Mouse (Mus musculus): ENCODE measurements around the gene Zfp287. TPM values are rescaled to one million over a fixed set of nuclear protein-coding genes. Genes with fewer than 3 reads are reported as not detected.

Gene Zfp287
- polyA plus RNA-seq, 1 experiment from 2014 or later, result 4.8 TPM

- Histone ChIP-seq H3K9me3 (ENCODE audit: control insufficient read depth, low read length) (no peaks in the 10 kb centered on the region), H3K4me2 (ENCODE audit: low read length) (no peak overlapping the region), H3K36me3 (ENCODE audit: control insufficient read depth, insufficient read depth, low read length) (no peaks in the 10 kb centered on the region), H3K27ac (replicated peaks in 1 of 2; ENCODE audit: control insufficient read depth in 1 of 2, insufficient read depth in 1 of 2, low read depth in 2 of 2, low read length in 2 of 2) (no peak overlapping the region), H3K27me3 (ENCODE audit: control insufficient read depth, insufficient read depth, low read length) (no peaks in the 10 kb centered on the region), H3K4me1 (ENCODE audit: control insufficient read depth in 2 of 2, insufficient read depth in 2 of 2, low read length in 2 of 2) (0 out of 4 replicates have a peak, but pooled peaks cover 2% of the 10 kb centered on the region in 2 experiments), H3K4me3 (ENCODE audit: control insufficient read depth in 1 of 2, insufficient read depth in 1 of 2, low read depth in 1 of 2, low read length in 2 of 2) (no peak overlapping the region), H3K9ac (ENCODE audit: low read length) (peak overlapping the region; percentile 70; the same call in 1 of the 2 replicates)
- ATAC-seq (ENCODE audit: insufficient number of reproducible peaks, insufficient read depth, low FRiP score, low read depth), result no peak
- 90% methylated on average over 4 of the region's 4 CpGs for WGBS
Observed at GRCm38 (mm10) chr11:62676290-62676596, 55.5 kb downstream of the Zfp287 start.

- 16% methylated on average over 17 of the region's 17 CpGs for WGBS
- peak; percentile 84 for ATAC-seq (ENCODE audit: insufficient number of reproducible peaks, insufficient read depth, low FRiP score, low read depth)
- H3K9me3 ChIP-seq (ENCODE audit: control insufficient read depth, low read length), result no peaks in the 10 kb centered on the region
- H3K4me2 ChIP-seq (ENCODE audit: low read length), result peak overlapping the region; percentile 68
- H3K36me3 ChIP-seq (ENCODE audit: control insufficient read depth, insufficient read depth, low read length), result no peaks in the 10 kb centered on the region
- H3K4me3 ChIP-seq (ENCODE audit: control insufficient read depth in 1 of 2, insufficient read depth in 1 of 2, low read depth in 1 of 2, low read length in 2 of 2), result peak overlapping the region; percentile 24 to 39; a peak in 3 of 4 replicates
- H3K9ac ChIP-seq (ENCODE audit: low read length), result peak overlapping the region; percentile 70
- no peaks in the 10 kb centered on the region for H3K27me3 ChIP-seq (ENCODE audit: control insufficient read depth, insufficient read depth, low read length)
- H3K27ac ChIP-seq (replicated peaks in 1 of 2; ENCODE audit: control insufficient read depth in 1 of 2, insufficient read depth in 1 of 2, low read depth in 2 of 2, low read length in 2 of 2), result 0 out of 4 replicates have a peak overlapping the region, but pooled peaks of 1 of the 2 experiments have one; percentile 12
- 0 out of 4 replicates have a peak, but pooled peaks cover 2% of the 10 kb centered on the region in 2 experiments for H3K4me1 ChIP-seq (ENCODE audit: control insufficient read depth in 2 of 2, insufficient read depth in 2 of 2, low read length in 2 of 2)
Observed at GRCm38 (mm10) chr11:62675480-62676289, 56.0 kb downstream of the Zfp287 start.

GRCm38 (mm10) chr11:62670006-62670405, 61.7 kb downstream of the Zfp287 start:
- 78% methylated on average over 6 of the region's 6 CpGs for WGBS
- no peaks in the 10 kb centered on the region for H3K9me3 ChIP-seq (ENCODE audit: control insufficient read depth, low read length)
- ATAC-seq (ENCODE audit: insufficient number of reproducible peaks, insufficient read depth, low FRiP score, low read depth), result no peak
- peaks cover 17% of the 10 kb centered on the region for H3K36me3 ChIP-seq (ENCODE audit: control insufficient read depth, insufficient read depth, low read length)
- no peak overlapping the region for H3K4me2 ChIP-seq (ENCODE audit: low read length)
- H3K27ac ChIP-seq (replicated peaks in 1 of 2; ENCODE audit: control insufficient read depth in 1 of 2, insufficient read depth in 1 of 2, low read depth in 2 of 2, low read length in 2 of 2), result no peak overlapping the region; a peak in 1 of 4 replicates
- H3K4me1 ChIP-seq (ENCODE audit: control insufficient read depth in 2 of 2, insufficient read depth in 2 of 2, low read length in 2 of 2), result peaks cover 9 to 10% of the 10 kb centered on the region in 2 experiments; a peak in 3 of 4 replicates
- no peak overlapping the region for H3K9ac ChIP-seq (ENCODE audit: low read length)
- H3K4me3 ChIP-seq (ENCODE audit: control insufficient read depth in 1 of 2, insufficient read depth in 1 of 2, low read depth in 1 of 2, low read length in 2 of 2), result no peak overlapping the region
- no peaks in the 10 kb centered on the region for H3K27me3 ChIP-seq (ENCODE audit: control insufficient read depth, insufficient read depth, low read length)

GRCm38 (mm10) chr11:62669471-62669870, 62.2 kb downstream of the Zfp287 start:
- Histone ChIP-seq H3K36me3 (ENCODE audit: control insufficient read depth, insufficient read depth, low read length) (peaks cover 22% of the 10 kb centered on the region), H3K4me1 (ENCODE audit: control insufficient read depth in 2 of 2, insufficient read depth in 2 of 2, low read length in 2 of 2) (peaks cover 9 to 10% of the 10 kb centered on the region in 2 experiments; a peak in 3 of 4 replicates), H3K4me3 (ENCODE audit: control insufficient read depth in 1 of 2, insufficient read depth in 1 of 2, low read depth in 1 of 2, low read length in 2 of 2) (no peak overlapping the region), H3K9ac (ENCODE audit: low read length) (no peak overlapping the region), H3K4me2 (ENCODE audit: low read length) (peak overlapping the region; percentile 37; the same call in 1 of the 2 replicates), H3K27me3 (ENCODE audit: control insufficient read depth, insufficient read depth, low read length) (no peaks in the 10 kb centered on the region), H3K27ac (replicated peaks in 1 of 2; ENCODE audit: control insufficient read depth in 1 of 2, insufficient read depth in 1 of 2, low read depth in 2 of 2, low read length in 2 of 2) (peak overlapping the region; percentile 23 to 37; a peak in 3 of 4 replicates), H3K9me3 (ENCODE audit: control insufficient read depth, low read length) (no peaks in the 10 kb centered on the region)
- WGBS, result 18% methylated on average over 12 of the region's 12 CpGs
- ATAC-seq (ENCODE audit: insufficient number of reproducible peaks, insufficient read depth, low FRiP score, low read depth), result no peak

GRCm38 (mm10) chr11:62668986-62669385, 62.7 kb downstream of the Zfp287 start:
- Histone ChIP-seq H3K9me3 (ENCODE audit: control insufficient read depth, low read length) (no peaks in the 10 kb centered on the region), H3K27ac (replicated peaks in 1 of 2; ENCODE audit: control insufficient read depth in 1 of 2, insufficient read depth in 1 of 2, low read depth in 2 of 2, low read length in 2 of 2) (no peak overlapping the region), H3K27me3 (ENCODE audit: control insufficient read depth, insufficient read depth, low read length) (no peaks in the 10 kb centered on the region), H3K4me1 (ENCODE audit: control insufficient read depth in 2 of 2, insufficient read depth in 2 of 2, low read length in 2 of 2) (peaks cover 9 to 10% of the 10 kb centered on the region in 2 experiments; a peak in 3 of 4 replicates), H3K9ac (ENCODE audit: low read length) (no peak overlapping the region), H3K36me3 (ENCODE audit: control insufficient read depth, insufficient read depth, low read length) (peaks cover 22% of the 10 kb centered on the region), H3K4me2 (ENCODE audit: low read length) (no peak overlapping the region), H3K4me3 (ENCODE audit: control insufficient read depth in 1 of 2, insufficient read depth in 1 of 2, low read depth in 1 of 2, low read length in 2 of 2) (no peak overlapping the region)
- ATAC-seq (ENCODE audit: insufficient number of reproducible peaks, insufficient read depth, low FRiP score, low read depth), result no peak
- WGBS, result 82% methylated on average over 5 of the region's 5 CpGs

GRCm38 (mm10) chr11:62664250-62664649, 67.5 kb downstream of the Zfp287 start:
- Histone ChIP-seq H3K27ac (replicated peaks in 1 of 2; ENCODE audit: control insufficient read depth in 1 of 2, insufficient read depth in 1 of 2, low read depth in 2 of 2, low read length in 2 of 2) (no peak overlapping the region), H3K4me1 (ENCODE audit: control insufficient read depth in 2 of 2, insufficient read depth in 2 of 2, low read length in 2 of 2) (peaks cover 0 to 9% of the 10 kb centered on the region in 2 experiments; a peak in 1 of 4 replicates), H3K27me3 (ENCODE audit: control insufficient read depth, insufficient read depth, low read length) (no peaks in the 10 kb centered on the region), H3K4me3 (ENCODE audit: control insufficient read depth in 1 of 2, insufficient read depth in 1 of 2, low read depth in 1 of 2, low read length in 2 of 2) (no peak overlapping the region), H3K9me3 (ENCODE audit: control insufficient read depth, low read length) (no peaks in the 10 kb centered on the region), H3K9ac (ENCODE audit: low read length) (no peak overlapping the region), H3K4me2 (ENCODE audit: low read length) (no peak overlapping the region), H3K36me3 (ENCODE audit: control insufficient read depth, insufficient read depth, low read length) (peaks cover 22% of the 10 kb centered on the region)
- 76% methylated on average over 6 of the region's 6 CpGs for WGBS
- no peak for ATAC-seq (ENCODE audit: insufficient number of reproducible peaks, insufficient read depth, low FRiP score, low read depth)

GRCm38 (mm10) chr11:62660885-62661284, 70.8 kb downstream of the Zfp287 start:
- Histone ChIP-seq H3K4me3 (ENCODE audit: control insufficient read depth in 1 of 2, insufficient read depth in 1 of 2, low read depth in 1 of 2, low read length in 2 of 2) (no peak overlapping the region), H3K27ac (replicated peaks in 1 of 2; ENCODE audit: control insufficient read depth in 1 of 2, insufficient read depth in 1 of 2, low read depth in 2 of 2, low read length in 2 of 2) (no peak overlapping the region), H3K4me1 (ENCODE audit: control insufficient read depth in 2 of 2, insufficient read depth in 2 of 2, low read length in 2 of 2) (peaks cover 0 to 23% of the 10 kb centered on the region in 2 experiments; a peak in 3 of 4 replicates), H3K9ac (ENCODE audit: low read length) (no peak overlapping the region), H3K36me3 (ENCODE audit: control insufficient read depth, insufficient read depth, low read length) (peaks cover 12% of the 10 kb centered on the region), H3K9me3 (ENCODE audit: control insufficient read depth, low read length) (no peaks in the 10 kb centered on the region), H3K27me3 (ENCODE audit: control insufficient read depth, insufficient read depth, low read length) (no peaks in the 10 kb centered on the region), H3K4me2 (ENCODE audit: low read length) (no peak overlapping the region)
- ATAC-seq (ENCODE audit: insufficient number of reproducible peaks, insufficient read depth, low FRiP score, low read depth), result no peak
- WGBS, result 42% methylated on average over 4 of the region's 4 CpGs
